Mouse (Mus musculus) bone marrow, adult 2 months (tissue): Measurements from ENCODE around the gene Mmel1.

Experiments
- CTCF ChIP-seq: fragments of 200-500 bp; IDR thresholded peaks from 2 replicates; pipeline ENCODE4 v1.5.1; 2011; ENCODE audit warnings: low read length, control low read depth; ENCODE audit not compliant: control insufficient read depth, insufficient read depth
- POLR2A ChIP-seq: fragments of 200-500 bp; IDR thresholded peaks from 2 replicates; pipeline ENCODE4 v1.6.1; 2011; ENCODE audit warnings: low read depth, mild to moderate bottlenecking, control low read depth, low read length, borderline replicate concordance; ENCODE audit not compliant: control insufficient read depth

- TF ChIP-seq CTCF (no peak), POLR2A (no peak)
Measured at GRCm38 (mm10) chr4:154864961-154865760, 4.2 kb upstream of the Mmel1 start.
